Mouse (Mus musculus) erythroid progenitor cell, adult 5-6 weeks (primary cell): ENCODE results near the gene Olfr51. TPM values are rescaled to one million over a fixed set of nuclear protein-coding genes. Genes with fewer than 3 reads are reported as not detected.

ENCODE experiments used
- total RNA-seq, 2 experiments: library from RNA; stranded (forward) in 1 of 2; stranded (reverse) in 1 of 2; fragments of 150-400 nt in 1 of 2; fragments of 186-747, 209-891 nt in 1 of 2; gene quantifications; 2 replicates each; pipeline versions ENCODE4 v1.2.3 to v1.2.4; 2015 to 2017; ENCODE audit warnings: low replicate concordance in 2 of 2

Olfr51 gene
- total RNA-seq, 2 experiments from 2014 or later = not detected

Other genes starting within 250 kb of the Olfr51 start
- 0.36 TPM in 1 of 2 replicates, not detected in the other for gene Zfp354c, start 175.9 kb upstream of the Olfr51 start, total RNA-seq (2015; ENCODE audit: low replicate concordance)
- 1.4 TPM in 1 of 2 replicates, not detected in the other for gene Zfp354c, start 175.9 kb upstream of the Olfr51 start, total RNA-seq (2017; ENCODE audit: low replicate concordance)
- gene Zfp879, start 162.0 kb upstream of the Olfr51 start, total RNA-seq (2015; ENCODE audit: low replicate concordance) = not detected in 2 replicates
- gene Zfp879, start 162.0 kb upstream of the Olfr51 start, total RNA-seq (2017; ENCODE audit: low replicate concordance) = not detected in 2 replicates
- not detected in 2 replicates for gene Grm6, start 152.9 kb upstream of the Olfr51 start, total RNA-seq (2015; ENCODE audit: low replicate concordance)
- gene Grm6, start 152.9 kb upstream of the Olfr51 start, total RNA-seq (2017; ENCODE audit: low replicate concordance) = not detected in 2 replicates
- not detected in 2 replicates for gene Zfp454, start 115.9 kb upstream of the Olfr51 start, total RNA-seq (2015; ENCODE audit: low replicate concordance)
- not detected in 2 replicates for gene Zfp454, start 115.9 kb upstream of the Olfr51 start, total RNA-seq (2017; ENCODE audit: low replicate concordance)
- not detected in 2 replicates for gene Zfp2, start 87.4 kb upstream of the Olfr51 start, total RNA-seq (2015; ENCODE audit: low replicate concordance)
- gene Zfp2, start 87.4 kb upstream of the Olfr51 start, total RNA-seq (2017; ENCODE audit: low replicate concordance) = not detected in 2 replicates
- not detected in 2 replicates for gene Zfp354b, start 72.0 kb upstream of the Olfr51 start, total RNA-seq (2015; ENCODE audit: low replicate concordance)
- not detected in 2 replicates for gene Zfp354b, start 72.0 kb upstream of the Olfr51 start, total RNA-seq (2017; ENCODE audit: low replicate concordance)
- gene 4933414I15Rik, start 59.8 kb upstream of the Olfr51 start, total RNA-seq (2015; ENCODE audit: low replicate concordance) = not detected in 2 replicates
- not detected in 2 replicates for gene 4933414I15Rik, start 59.8 kb upstream of the Olfr51 start, total RNA-seq (2017; ENCODE audit: low replicate concordance)
- not detected in 2 replicates for gene Prop1, start 49.8 kb upstream of the Olfr51 start, total RNA-seq (2015; ENCODE audit: low replicate concordance)
- gene Prop1, start 49.8 kb upstream of the Olfr51 start, total RNA-seq (2017; ENCODE audit: low replicate concordance) = not detected in 2 replicates
- not detected in 2 replicates for gene Olfr1378, start 37.1 kb upstream of the Olfr51 start, total RNA-seq (2015; ENCODE audit: low replicate concordance)
- gene Olfr1378, start 37.1 kb upstream of the Olfr51 start, total RNA-seq (2017; ENCODE audit: low replicate concordance) = not detected in 2 replicates
- gene Olfr1377, start 21.6 kb upstream of the Olfr51 start, total RNA-seq (2015; ENCODE audit: low replicate concordance) = not detected in 2 replicates
- not detected in 2 replicates for gene Olfr1377, start 21.6 kb upstream of the Olfr51 start, total RNA-seq (2017; ENCODE audit: low replicate concordance)
- not detected in 2 replicates for gene Olfr54, start 10.6 kb downstream of the Olfr51 start, total RNA-seq (2015; ENCODE audit: low replicate concordance)
- not detected in 2 replicates for gene Olfr54, start 10.6 kb downstream of the Olfr51 start, total RNA-seq (2017; ENCODE audit: low replicate concordance)
- not detected in 2 replicates for gene Olfr1375, start 44.5 kb downstream of the Olfr51 start, total RNA-seq (2015; ENCODE audit: low replicate concordance)
- not detected in 2 replicates for gene Olfr1375, start 44.5 kb downstream of the Olfr51 start, total RNA-seq (2017; ENCODE audit: low replicate concordance)
- not detected in 2 replicates for gene Zfp354a, start 55.7 kb downstream of the Olfr51 start, total RNA-seq (2015; ENCODE audit: low replicate concordance)
- gene Zfp354a, start 55.7 kb downstream of the Olfr51 start, total RNA-seq (2017; ENCODE audit: low replicate concordance) = not detected in 2 replicates
- not detected in 2 replicates for gene Gm12569, start 216.9 kb downstream of the Olfr51 start, total RNA-seq (2015; ENCODE audit: low replicate concordance)
- not detected in 2 replicates for gene Gm12569, start 216.9 kb downstream of the Olfr51 start, total RNA-seq (2017; ENCODE audit: low replicate concordance)